Mouse (Mus musculus): ENCODE data around the gene Batf. TPM values are rescaled to one million over a fixed set of nuclear protein-coding genes. Genes with fewer than 3 reads are reported as not detected.

The Batf gene
- polyA plus RNA-seq (2014; fragmentation: Illumina TruSeq; extraction: RNeasy Lipid Tissue Mini Kit (QIAGEN cat#74804); ENCODE audit: low read depth, low replicate concordance): 1.4 TPM

GRCm38 (mm10) chr12:85686466-85687216, at the start of gene Batf:
Batf (plus strand) TSS chr12:85686669.

GRCm38 (mm10) chr12:85745827-85746695, 59.6 kb downstream of the Batf start, which contains the start of gene Flvcr2:
Flvcr2 (plus strand) TSS chr12:85746539.

Other genes with a start within 250 kb of the Batf start
- 67.4 TPM for gene Fos, start 212.8 kb upstream of the Batf start, polyA plus RNA-seq (2014; fragmentation: Illumina TruSeq; extraction: RNeasy Lipid Tissue Mini Kit (QIAGEN cat#74804); ENCODE audit: low read depth, low replicate concordance)
- gene Jdp2, start 87.6 kb upstream of the Batf start, polyA plus RNA-seq (2014; fragmentation: Illumina TruSeq; extraction: RNeasy Lipid Tissue Mini Kit (QIAGEN cat#74804); ENCODE audit: low read depth, low replicate concordance): 8.9 TPM
- gene Flvcr2, start 59.9 kb downstream of the Batf start, polyA plus RNA-seq (2014; fragmentation: Illumina TruSeq; extraction: RNeasy Lipid Tissue Mini Kit (QIAGEN cat#74804); ENCODE audit: low read depth, low replicate concordance): 1.8 TPM
- gene Erg28, start 137.9 kb downstream of the Batf start, polyA plus RNA-seq (2014; fragmentation: Illumina TruSeq; extraction: RNeasy Lipid Tissue Mini Kit (QIAGEN cat#74804); ENCODE audit: low read depth, low replicate concordance): 40.8 TPM
- 13.4 TPM for gene Ttll5, start 138.0 kb downstream of the Batf start, polyA plus RNA-seq (2014; fragmentation: Illumina TruSeq; extraction: RNeasy Lipid Tissue Mini Kit (QIAGEN cat#74804); ENCODE audit: low read depth, low replicate concordance)